Mouse (Mus musculus) adrenal gland, postnatal 25 days (tissue): Measurements from ENCODE around the gene Stat6. TPM values are rescaled to one million over a fixed set of nuclear protein-coding genes. Genes with fewer than 3 reads are reported as not detected.
A peak's percentile ranks its signal among the peaks of the same experiment; 100 is the strongest.

ENCODE experiments used
- DNase-seq: peaks from one replicate; pipeline ENCODE4 v3.0.0; 2021; ENCODE audit warnings: mixed read lengths
- total RNA-seq: library from RNA; stranded (reverse); gene quantifications from 2 replicates; pipeline ENCODE4 v1.2.3, GENCODE M21; 2021

Gene Stat6
- total RNA-seq, 1 experiment from 2014 or later, result 121 TPM

- DNase-seq, result no peak
These were observed 31.4 kb downstream of the Stat6 start for GRCm38 (mm10) chr10:127674046-127674655.

GRCm38 (mm10) chr10:127674794-127675522 is 32.2 kb downstream of the Stat6 start:
- DNase-seq, result peak; percentile 58

DNA sequence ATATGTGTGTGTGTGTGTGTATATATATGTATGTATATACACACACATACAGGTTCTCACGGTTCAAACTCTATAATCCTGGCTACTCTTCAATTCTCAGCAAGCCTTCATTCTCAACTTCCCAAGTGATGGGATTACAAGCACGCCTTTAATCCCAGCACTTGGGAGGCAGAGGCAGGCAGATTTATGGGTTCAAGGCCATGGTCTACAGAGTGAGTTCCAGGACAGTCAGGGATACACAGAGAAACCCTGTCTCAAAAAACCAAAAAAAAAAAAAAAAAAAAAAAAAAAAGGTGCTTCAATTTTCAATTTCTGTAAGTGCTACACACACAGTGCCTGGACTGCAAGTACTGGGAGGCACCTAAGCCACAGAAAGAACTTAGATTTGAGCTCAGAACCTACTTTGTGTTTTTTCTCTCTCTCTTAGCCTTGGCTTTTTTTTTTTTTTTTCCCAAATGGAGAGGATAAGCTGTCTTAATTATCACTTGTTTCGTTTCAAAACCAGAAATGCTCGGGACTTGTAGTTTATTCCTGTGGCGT is 33.1 kb downstream of the Stat6 start:
- no peak for DNase-seq

GRCm38 (mm10) chr10:127676691-127677548 is 34.1 kb downstream of the Stat6 start:
- DNase-seq, result peak; percentile 93

GRCm38 (mm10) chr10:127677591-127678336 is 35.0 kb downstream of the Stat6 start:
- DNase-seq, result peak; percentile 49

GRCm38 (mm10) chr10:127679208-127679607 is 36.4 kb downstream of the Stat6 start:
- DNase-seq, result no peak

DNA sequence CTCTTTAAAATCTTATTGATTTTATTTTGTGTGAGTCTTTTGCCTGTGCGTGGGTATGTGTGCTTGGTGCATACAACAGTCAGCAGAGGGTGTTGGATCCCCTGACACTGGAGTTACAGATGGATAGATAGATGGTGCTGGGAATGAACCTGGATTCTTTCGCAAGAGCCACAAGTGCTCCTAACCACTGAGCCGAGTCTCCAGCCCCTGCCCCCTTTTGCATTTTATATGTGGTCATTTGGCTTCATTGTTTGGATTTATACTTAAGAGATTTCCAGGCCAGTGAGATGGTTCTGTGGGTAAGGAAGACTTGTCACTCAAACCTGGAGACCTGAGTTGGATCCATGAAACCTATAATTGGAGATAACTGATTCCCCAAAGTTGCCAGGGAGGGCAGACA is 37.1 kb downstream of the Stat6 start:
- DNase-seq, result no peak

GRCm38 (mm10) chr10:127682886-127683285 is 40.1 kb downstream of the Stat6 start:
- no peak for DNase-seq

DNA sequence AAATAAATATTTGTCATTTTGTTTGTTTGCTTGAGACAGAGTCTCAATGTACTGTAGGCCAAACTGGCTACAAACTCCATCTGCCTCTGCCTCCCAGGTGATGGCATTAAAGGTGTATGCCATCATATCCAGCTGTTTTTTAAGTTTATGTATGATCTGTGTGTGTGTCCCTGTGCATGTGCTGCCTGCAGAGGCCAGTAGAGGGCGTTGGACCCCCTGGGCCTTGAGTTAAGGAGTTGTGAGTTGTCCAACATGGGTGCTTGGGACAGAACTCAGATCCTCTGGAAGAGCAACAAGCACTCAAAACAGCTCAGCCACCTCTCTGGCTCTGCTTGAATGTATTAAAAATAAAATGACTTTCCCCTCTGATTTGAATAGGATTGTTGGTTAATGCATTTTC is 48.3 kb downstream of the Stat6 start:
- no peak for DNase-seq

DNA sequence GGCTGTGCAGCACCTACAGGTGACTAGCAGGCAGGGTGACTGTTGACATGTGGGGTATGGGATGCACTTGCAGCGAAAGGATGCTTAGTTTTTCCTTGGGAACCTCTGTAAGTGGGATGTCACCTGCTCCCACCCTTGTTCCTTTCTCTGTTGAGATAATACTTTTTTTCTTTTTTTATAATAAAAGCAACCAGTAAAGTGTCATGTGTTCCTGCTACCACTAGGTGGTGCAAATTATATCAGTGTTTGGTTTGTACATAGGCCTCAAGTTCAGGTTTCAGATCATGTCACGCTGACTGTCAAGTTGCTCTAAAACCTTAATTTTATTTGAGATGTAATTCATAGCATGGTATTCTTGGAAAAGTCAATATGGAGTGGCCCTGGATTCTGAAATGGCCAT is 51.9 kb downstream of the Stat6 start:
- DNase-seq, result no peak

DNA sequence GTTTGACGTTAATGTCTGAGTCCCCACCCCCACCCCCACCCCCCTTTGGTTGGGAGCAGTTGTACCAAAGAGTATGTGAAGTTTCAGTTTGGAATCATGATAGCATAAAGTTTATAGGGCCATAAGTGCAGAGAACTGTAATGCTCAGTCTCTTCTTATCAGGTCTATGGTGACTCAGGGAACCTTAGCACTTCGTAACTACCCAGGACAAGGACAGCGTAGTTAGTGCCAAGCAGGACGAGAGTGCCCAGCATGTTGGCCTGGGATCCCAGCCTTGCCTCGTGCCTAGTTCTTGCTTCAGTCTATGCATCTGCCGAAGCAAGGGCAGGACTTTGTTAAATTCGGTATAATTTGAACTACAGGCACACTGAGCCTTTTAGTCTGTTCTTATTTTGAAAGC is 53.0 kb downstream of the Stat6 start:
- peak; percentile 48 for DNase-seq

DNA sequence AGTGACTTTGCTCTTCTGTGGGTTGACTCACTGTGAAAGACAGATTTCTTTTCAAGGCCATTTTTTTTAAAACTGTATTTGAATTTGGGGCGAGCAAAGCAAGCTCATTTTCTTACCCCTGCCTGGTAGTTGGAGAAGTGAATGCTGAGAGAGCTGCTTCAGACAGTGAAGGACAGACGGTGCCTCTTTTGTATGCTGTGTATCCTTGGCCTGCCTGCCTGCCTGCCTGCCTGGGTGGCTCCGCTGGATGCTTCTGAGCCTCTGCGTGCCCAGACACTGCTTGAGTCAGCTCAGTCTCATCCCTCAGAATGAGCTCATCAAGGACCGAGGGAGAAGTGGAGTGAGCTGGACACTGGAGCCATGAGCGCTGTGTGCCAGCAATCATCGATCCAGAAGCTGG is 56.2 kb downstream of the Stat6 start:
- peak; percentile 64 for DNase-seq

GRCm38 (mm10) chr10:127703299-127703698 is 60.5 kb downstream of the Stat6 start:
- DNase-seq, result no peak

DNA sequence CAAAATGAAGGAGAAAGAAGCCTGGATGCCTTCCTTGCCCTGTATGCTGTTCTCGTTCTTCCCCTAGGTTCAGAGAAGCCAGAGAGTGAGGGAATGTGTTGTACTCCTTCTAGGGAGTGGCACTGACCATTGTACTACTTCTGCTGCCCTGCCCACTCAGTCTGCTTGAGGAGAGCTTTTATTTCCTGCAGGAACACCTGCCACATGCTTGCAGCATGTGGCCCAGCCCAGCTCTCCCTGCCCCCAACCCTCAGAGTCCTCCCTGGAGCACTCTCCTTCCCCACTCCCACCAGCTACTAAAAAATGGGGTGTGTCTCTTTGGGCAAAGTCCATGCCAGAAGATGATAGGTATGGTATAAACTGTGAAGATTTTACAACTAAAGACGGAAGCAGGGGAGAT is 61.5 kb downstream of the Stat6 start:
- no peak for DNase-seq

GRCm38 (mm10) chr10:127704766-127705220 is 62.0 kb downstream of the Stat6 start, which contains the start of gene Myo1a:
TSS of gene Myo1a (plus strand) at chr10:127705170.
- no peak for DNase-seq

- DNase-seq, result no peak
These were observed 63.0 kb downstream of the Stat6 start for GRCm38 (mm10) chr10:127705783-127706182.

- DNase-seq, result peak; percentile 86
These were observed 64.9 kb downstream of the Stat6 start for GRCm38 (mm10) chr10:127707721-127708120.

- no peak for DNase-seq
These were observed 66.1 kb downstream of the Stat6 start for GRCm38 (mm10) chr10:127708850-127709370.

DNA sequence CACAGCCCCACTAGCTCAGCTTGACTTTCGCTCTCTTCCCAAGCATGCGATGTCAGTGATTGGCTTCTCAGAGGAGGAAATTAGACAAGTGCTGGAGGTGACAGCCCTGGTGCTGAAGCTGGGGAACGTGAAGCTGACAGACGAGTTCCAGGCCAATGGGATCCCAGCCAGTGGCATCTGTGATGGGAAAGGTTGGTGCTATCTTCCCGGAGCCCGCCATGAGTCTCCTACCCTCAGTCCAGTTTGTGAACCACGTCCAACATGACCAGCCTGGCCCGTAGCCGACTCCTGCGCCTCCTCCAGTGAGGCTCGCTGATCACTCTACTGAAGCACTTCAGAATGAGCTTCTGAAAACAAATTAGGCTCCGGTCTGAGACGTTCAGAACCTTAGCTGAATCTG is 67.5 kb downstream of the Stat6 start:
- no peak for DNase-seq
